Mouse (Mus musculus): ENCODE data around the gene Gja10.

Gene Gja10

DNA sequence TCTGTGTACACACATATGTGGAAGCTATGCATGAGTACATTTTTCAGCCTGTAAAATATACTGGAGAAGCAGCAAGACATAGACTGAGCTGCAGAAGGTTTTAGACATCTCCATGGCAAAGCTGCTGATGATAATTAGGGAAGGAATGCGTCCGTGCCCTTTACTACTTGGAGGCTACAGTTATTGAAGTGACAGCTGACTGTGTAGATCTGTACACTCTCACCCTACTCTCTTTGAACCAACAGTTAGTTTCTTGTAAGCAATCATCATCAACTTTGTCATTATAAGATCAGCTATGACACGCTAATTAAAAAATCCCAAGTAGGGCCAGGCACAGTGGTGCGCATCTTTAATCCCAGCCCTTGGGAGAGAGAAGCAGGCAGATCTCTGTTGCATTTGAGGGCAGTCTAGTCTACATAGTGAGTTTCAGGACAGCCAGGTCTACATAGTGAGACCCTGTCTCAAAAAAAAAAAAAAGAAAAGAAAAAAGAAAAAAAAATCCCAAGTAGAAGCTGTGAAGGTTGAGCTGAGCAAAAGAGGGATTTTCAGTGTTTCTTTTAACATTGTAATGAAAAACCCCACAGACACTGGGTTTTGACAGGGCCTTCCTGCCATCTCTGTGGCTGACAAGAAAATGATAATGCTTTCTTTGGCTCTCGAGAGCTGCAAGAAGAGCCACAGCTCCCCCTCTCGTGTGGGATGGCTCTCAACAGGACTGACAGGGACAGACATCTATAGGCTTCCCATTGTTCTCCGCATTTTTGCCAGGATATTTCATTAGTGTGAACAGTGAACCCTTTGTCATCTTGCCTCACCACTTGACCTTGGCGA is 41.6 kb downstream of the Gja10 start:
- DNase-seq: no peak

DNA sequence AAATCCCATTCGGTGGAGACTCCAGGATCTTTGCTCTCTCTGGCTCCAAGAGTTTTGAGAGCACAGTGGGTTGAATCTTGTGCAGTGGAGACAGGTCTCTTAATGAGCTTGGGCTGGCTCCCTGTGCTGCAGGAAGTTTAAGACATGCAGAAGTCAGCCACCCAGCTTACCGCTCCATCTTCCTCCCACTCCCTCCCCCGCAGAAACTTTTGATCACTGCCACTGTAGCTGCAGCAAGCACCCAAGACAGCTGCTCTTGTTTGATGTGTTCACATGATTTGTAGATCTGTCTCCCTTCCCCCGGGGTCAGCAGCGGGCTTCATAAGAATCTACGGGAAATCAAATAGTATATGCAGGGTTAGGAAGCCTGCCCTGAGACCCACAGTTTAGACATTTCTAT is 42.3 kb downstream of the Gja10 start:
- no peak for DNase-seq

DNA sequence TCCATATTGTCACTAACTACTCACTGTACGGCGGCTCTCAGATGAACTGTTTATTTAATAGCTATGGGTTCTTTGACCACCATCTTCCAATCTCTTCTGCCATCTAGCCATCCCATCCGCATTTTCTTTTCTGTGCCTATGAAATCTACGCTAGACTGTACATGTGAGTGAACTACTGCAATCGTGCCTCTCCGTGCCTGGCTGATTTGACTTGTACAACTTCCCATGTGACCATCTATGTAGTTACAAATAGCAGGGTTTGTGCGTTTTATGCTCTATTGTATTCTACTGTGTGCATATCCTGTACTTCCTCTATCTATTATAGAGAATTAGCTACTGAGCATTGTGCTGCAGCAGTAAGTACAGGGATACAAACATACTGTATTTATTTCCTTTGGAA is 47.1 kb downstream of the Gja10 start:
- no peak for DNase-seq

DNA sequence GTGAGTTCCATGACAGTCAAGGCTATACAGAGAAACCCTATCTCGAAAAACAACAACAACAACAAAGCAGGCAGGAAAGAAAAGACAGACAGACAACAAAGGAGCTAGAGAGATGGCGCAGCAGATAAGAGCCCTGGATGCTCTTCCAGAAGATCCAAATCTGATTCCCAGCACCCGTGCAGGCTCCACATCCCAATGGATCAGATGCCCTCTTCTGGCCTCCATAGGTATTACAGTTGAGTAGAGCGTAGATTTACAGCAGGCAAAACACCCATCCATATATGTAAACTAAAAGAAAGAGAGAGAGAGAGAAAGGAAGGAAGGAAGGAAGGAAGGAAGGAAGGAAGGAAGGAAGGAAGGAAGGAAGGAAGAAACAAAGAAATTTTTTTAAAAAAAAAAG is 51.2 kb downstream of the Gja10 start:
- peak in 1 of 2 experiments; percentile 47 for DNase-seq

DNA sequence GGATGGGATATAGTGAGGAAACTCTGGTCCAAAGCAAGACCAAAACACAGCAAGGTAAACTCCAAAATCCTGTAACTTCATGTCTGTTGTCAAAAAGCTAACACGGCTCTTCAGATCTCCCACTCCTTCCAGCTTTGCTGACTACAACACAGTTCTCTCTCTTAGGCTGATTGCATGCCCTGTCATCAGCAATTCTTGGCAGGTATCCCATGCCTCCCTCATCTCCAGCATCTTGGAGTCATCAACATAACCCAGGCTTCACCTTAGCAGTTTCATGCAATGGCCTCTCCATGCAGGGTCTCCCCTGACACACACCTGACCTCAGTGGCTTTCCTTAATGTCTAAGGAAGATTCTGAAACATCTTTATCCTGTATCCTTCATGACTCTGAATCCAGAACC is 53.4 kb downstream of the Gja10 start:
- DNase-seq: no peak
